Mouse (Mus musculus) layer of hippocampus, adult 9-10 months (tissue): Measurements from ENCODE around the gene Shd.

Experiments
- DNase-seq: peaks from one replicate; pipeline ENCODE4 v3.0.0; 2022; ENCODE audit warnings: low spot score

Shd gene

GRCm38 (mm10) chr17:56024931-56025330 lies 54.7 kb downstream of the Shd start:
- DNase-seq, result no peak
